Mouse (Mus musculus): ENCODE measurements around the gene Ern1.

DNA sequence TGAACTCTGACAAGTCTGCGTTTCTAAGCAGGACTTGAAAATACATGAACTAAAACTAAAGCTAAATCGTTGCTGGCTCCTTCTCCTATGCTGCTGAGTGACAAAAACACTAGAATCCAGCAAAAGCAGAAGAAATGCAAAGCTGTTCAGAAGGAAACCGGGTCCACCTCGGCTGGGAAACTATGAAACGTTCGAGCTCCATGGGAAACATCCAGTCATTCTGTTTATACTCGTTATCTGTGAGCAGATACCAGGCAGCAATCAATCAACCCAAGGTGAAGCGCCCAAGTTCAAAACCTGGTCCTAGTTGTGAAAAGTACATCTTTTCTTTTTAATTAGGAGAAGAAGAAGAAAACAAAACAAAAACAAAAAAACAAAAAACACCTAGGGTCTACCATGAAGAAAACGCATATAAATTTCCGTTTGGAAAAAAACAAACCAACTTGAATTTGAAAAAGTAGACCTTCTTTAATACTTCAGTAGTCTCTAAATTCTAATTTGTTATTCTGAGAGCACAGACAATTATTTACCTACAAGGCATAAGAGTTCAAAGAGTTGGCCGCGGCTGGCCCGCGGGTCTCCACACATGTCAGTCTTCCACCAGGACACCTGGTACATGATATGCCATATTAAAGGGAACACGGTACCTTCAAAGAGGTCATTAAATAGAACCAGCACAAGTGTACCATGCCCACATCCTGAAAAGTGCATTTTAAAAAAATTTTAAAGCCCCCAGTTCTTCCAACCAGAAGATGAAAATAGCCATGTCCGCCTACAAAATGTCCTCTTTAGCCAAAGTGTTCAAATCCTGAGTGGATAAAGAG, 1.4 kb downstream of the Ern1 start:
- TF ChIP-seq HCFC1 (IDR thresholded peaks at IDR 0.05; ENCODE audit: borderline replicate concordance, insufficient read depth, low read length) = no peak
- no peak for TF ChIP-seq MAFK (IDR thresholded peaks at IDR 0.05; ENCODE audit: insufficient read depth, low read depth, low read length)
